Mouse (Mus musculus) small intestine, adult 2 months (tissue): ENCODE measurements around the gene Qsox2.

Experiments
- CTCF ChIP-seq: fragments of 200-500 bp; IDR thresholded peaks from 2 replicates; pipeline ENCODE4 v1.5.1; 2012; ENCODE audit warnings: low read depth, mild to moderate bottlenecking, control low read depth, inconsistent platforms, low read length, moderate library complexity, mixed read lengths; ENCODE audit not compliant: insufficient replicate concordance, insufficient read length; ENCODE audit errors: extremely low read depth
- POLR2A ChIP-seq: fragments of 200-500 bp; IDR thresholded peaks from 2 replicates; pipeline ENCODE4 v1.6.1; 2012; ENCODE audit warnings: low read depth, mild to moderate bottlenecking, control low read depth, inconsistent platforms, low read length, moderate library complexity

DNA sequence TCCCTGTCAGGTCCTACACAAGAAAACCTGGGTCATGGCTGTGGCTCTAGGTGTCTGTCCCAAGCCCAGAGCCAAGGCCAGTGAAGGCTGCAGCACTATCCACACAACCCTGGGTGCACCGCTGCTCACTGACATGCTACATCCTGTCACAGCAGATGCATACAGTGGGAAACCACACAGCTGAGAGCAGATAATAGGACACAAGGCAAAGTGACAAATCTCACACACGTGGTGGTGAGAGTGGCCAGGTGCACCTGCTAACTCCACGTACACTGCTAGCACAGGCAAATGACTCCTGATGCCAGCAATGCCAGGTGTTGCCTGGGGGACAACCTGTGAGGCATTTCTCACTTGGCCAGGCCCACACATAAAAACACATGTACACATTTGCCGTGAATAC is 12.1 kb downstream of the Qsox2 start:
- no peak for TF ChIP-seq CTCF
- TF ChIP-seq POLR2A = no peak
